Mouse (Mus musculus) intestine, embryonic 15.5 days (tissue): ENCODE measurements at regions not wholly inside any gene's neighbourhood (a gene's known extent, or its start where the extent isn't known, plus 50 kb on each side); places are given as distances from the start of the nearest gene placed in this dataset.

ENCODE experiments used
- ATAC-seq: fragments of 200-750 bp; cut with Nextera tagmentation; 2 replicates; pipeline ENCODE4 v1.8.0; 2017; ENCODE audit warnings: moderate TSS enrichment, moderate library complexity
- H3K27ac ChIP-seq: fragments of 300-500 bp; sonication (generic); 2 replicates; pipeline ENCODE4 v1.5.1; 2015; ENCODE audit warnings: mild to moderate bottlenecking, inconsistent platforms
- H3K27me3 ChIP-seq: fragments of 300-500 bp; sonication (generic); replicated peaks from 2 replicates; pipeline ENCODE4 v1.6.1; 2015; ENCODE audit warnings: inconsistent platforms
- H3K36me3 ChIP-seq: fragments of 300-500 bp; sonication (generic); 2 replicates; pipeline ENCODE4 v1.6.1; 2015; ENCODE audit warnings: inconsistent platforms
- H3K4me1 ChIP-seq: fragments of 300-500 bp; sonication (generic); replicated peaks from 2 replicates; pipeline ENCODE4 v1.6.1; 2015; ENCODE audit warnings: inconsistent platforms
- H3K4me2 ChIP-seq: fragments of 300-500 bp; sonication (generic); replicated peaks from 2 replicates; pipeline ENCODE4 v1.6.1; 2015; ENCODE audit warnings: mild to moderate bottlenecking, inconsistent platforms
- H3K4me3 ChIP-seq: fragments of 300-500 bp; sonication (generic); replicated peaks from 2 replicates; pipeline ENCODE4 v1.5.1; 2015; ENCODE audit warnings: inconsistent platforms
- H3K9ac ChIP-seq: fragments of 300-500 bp; sonication (generic); 2 replicates; pipeline ENCODE4 v1.6.1; 2015; ENCODE audit warnings: inconsistent platforms
- H3K9me3 ChIP-seq: fragments of 300-500 bp; sonication (generic); 2 replicates; pipeline ENCODE4 v1.6.1; 2016; ENCODE audit warnings: inconsistent platforms
- WGBS: fragments of 180-500 bp; shearing (Covaris S2); methylation state at CpG from one replicate; pipeline ENCODE4 v1.1.7; 2015; 5-methylcytosine and 5-hydroxymethylcytosine counted together

- Histone ChIP-seq H3K4me3 (no peak overlapping the region), H3K9ac (no peak overlapping the region), H3K27me3 (no peaks in the 10 kb centered on the region), H3K36me3 (no peaks in the 10 kb centered on the region), H3K27ac (no peak overlapping the region), H3K4me2 (no peak overlapping the region), H3K4me1 (no peaks in the 10 kb centered on the region), H3K9me3 (no peaks in the 10 kb centered on the region)
- 79% methylated on average over 6 of the region's 6 CpGs for WGBS
- no peak for ATAC-seq
These were observed 82.1 kb upstream of the Tnp1 start for GRCm38 (mm10) chr1:73097645-73098440.

GRCm38 (mm10) chr1:73089636-73090035 is 73.9 kb upstream of the Tnp1 start:
- Histone ChIP-seq H3K4me1 (0 out of 2 replicates have a peak, but pooled peaks cover 4% of the 10 kb centered on the region), H3K27ac (no peak overlapping the region), H3K27me3 (no peaks in the 10 kb centered on the region), H3K4me3 (no peak overlapping the region), H3K36me3 (no peaks in the 10 kb centered on the region), H3K4me2 (no peak overlapping the region), H3K9ac (no peak overlapping the region), H3K9me3 (no peaks in the 10 kb centered on the region)
- ATAC-seq = no peak
- WGBS = 23% methylated on average over 3 of the region's 3 CpGs

GRCm38 (mm10) chr1:73088494-73088893 is 72.8 kb upstream of the Tnp1 start:
- Histone ChIP-seq H3K4me1 (0 out of 2 replicates have a peak, but pooled peaks cover 4% of the 10 kb centered on the region), H3K9me3 (no peaks in the 10 kb centered on the region), H3K36me3 (no peaks in the 10 kb centered on the region), H3K4me2 (no peak overlapping the region), H3K9ac (no peak overlapping the region), H3K27ac (no peak overlapping the region), H3K4me3 (no peak overlapping the region), H3K27me3 (no peaks in the 10 kb centered on the region)
- ATAC-seq = no peak
- WGBS = 29% methylated on average over 2 of the region's 2 CpGs

- Histone ChIP-seq H3K9me3 (no peaks in the 10 kb centered on the region), H3K9ac (no peak overlapping the region), H3K4me1 (0 out of 2 replicates have a peak, but pooled peaks cover 4% of the 10 kb centered on the region), H3K27me3 (no peaks in the 10 kb centered on the region), H3K4me3 (no peak overlapping the region), H3K36me3 (no peaks in the 10 kb centered on the region), H3K27ac (no peak overlapping the region), H3K4me2 (no peak overlapping the region)
- 34% methylated on average over 2 of the region's 2 CpGs for WGBS
- no peak for ATAC-seq
These were observed 69.2 kb upstream of the Tnp1 start for GRCm38 (mm10) chr1:73084946-73085345.

GRCm38 (mm10) chr1:73083396-73083795 is 67.7 kb upstream of the Tnp1 start:
- ATAC-seq = no peak
- WGBS = 64% methylated on average over 3 of the region's 3 CpGs
- H3K4me2 ChIP-seq = no peak overlapping the region
- no peaks in the 10 kb centered on the region for H3K27me3 ChIP-seq
- no peaks in the 10 kb centered on the region for H3K4me1 ChIP-seq
- no peaks in the 10 kb centered on the region for H3K9me3 ChIP-seq
- H3K27ac ChIP-seq = no peak overlapping the region
- no peak overlapping the region for H3K4me3 ChIP-seq
- no peak overlapping the region for H3K9ac ChIP-seq
- no peaks in the 10 kb centered on the region for H3K36me3 ChIP-seq

- Histone ChIP-seq H3K4me2 (no peak overlapping the region), H3K4me3 (no peak overlapping the region), H3K4me1 (no peaks in the 10 kb centered on the region), H3K27ac (no peak overlapping the region), H3K36me3 (no peaks in the 10 kb centered on the region), H3K9me3 (no peaks in the 10 kb centered on the region), H3K27me3 (no peaks in the 10 kb centered on the region), H3K9ac (no peak overlapping the region)
- ATAC-seq = no peak
- WGBS = 77% methylated on average over 2 of the region's 2 CpGs
These were observed 63.8 kb upstream of the Tnp1 start for GRCm38 (mm10) chr1:73079518-73079917.

- ATAC-seq = no peak
- Histone ChIP-seq H3K4me1 (no peaks in the 10 kb centered on the region), H3K27ac (no peak overlapping the region), H3K27me3 (no peaks in the 10 kb centered on the region), H3K4me2 (no peak overlapping the region), H3K9me3 (no peaks in the 10 kb centered on the region), H3K9ac (no peak overlapping the region), H3K4me3 (no peak overlapping the region), H3K36me3 (no peaks in the 10 kb centered on the region)
- 89% methylated on average over 4 of the region's 4 CpGs for WGBS
These were observed 61.4 kb upstream of the Tnp1 start for GRCm38 (mm10) chr1:73077156-73077555.

GRCm38 (mm10) chr1:73075699-73076373 is 60.1 kb upstream of the Tnp1 start:
- ATAC-seq = no peak
- Histone ChIP-seq H3K4me2 (no peak overlapping the region), H3K9me3 (no peaks in the 10 kb centered on the region), H3K4me1 (no peaks in the 10 kb centered on the region), H3K4me3 (no peak overlapping the region), H3K9ac (no peak overlapping the region), H3K36me3 (no peaks in the 10 kb centered on the region), H3K27ac (no peak overlapping the region), H3K27me3 (no peaks in the 10 kb centered on the region)
- WGBS = 88% methylated on average over 6 of the region's 6 CpGs

GRCm38 (mm10) chr1:73075159-73075558 is 59.5 kb upstream of the Tnp1 start:
- no peak overlapping the region for H3K4me2 ChIP-seq
- ATAC-seq = no peak
- H3K4me1 ChIP-seq = no peaks in the 10 kb centered on the region
- WGBS = 68% methylated on average over 2 of the region's 2 CpGs
- no peaks in the 10 kb centered on the region for H3K9me3 ChIP-seq
- no peaks in the 10 kb centered on the region for H3K27me3 ChIP-seq
- no peak overlapping the region for H3K9ac ChIP-seq
- no peak overlapping the region for H3K4me3 ChIP-seq
- H3K27ac ChIP-seq = no peak overlapping the region
- H3K36me3 ChIP-seq = no peaks in the 10 kb centered on the region

- no peaks in the 10 kb centered on the region for H3K9me3 ChIP-seq
- no peak overlapping the region for H3K4me2 ChIP-seq
- no peaks in the 10 kb centered on the region for H3K27me3 ChIP-seq
- H3K4me3 ChIP-seq = no peak overlapping the region
- no peaks in the 10 kb centered on the region for H3K4me1 ChIP-seq
- H3K36me3 ChIP-seq = no peaks in the 10 kb centered on the region
- 83% methylated on average over 3 of the region's 3 CpGs for WGBS
- no peak overlapping the region for H3K9ac ChIP-seq
- no peak for ATAC-seq
- H3K27ac ChIP-seq = no peak overlapping the region
These were observed 58.8 kb upstream of the Tnp1 start for GRCm38 (mm10) chr1:73074525-73074924.

- Histone ChIP-seq H3K4me3 (no peak overlapping the region), H3K9me3 (no peaks in the 10 kb centered on the region), H3K9ac (no peak overlapping the region), H3K36me3 (no peaks in the 10 kb centered on the region), H3K27me3 (no peaks in the 10 kb centered on the region), H3K27ac (no peak overlapping the region), H3K4me1 (no peaks in the 10 kb centered on the region), H3K4me2 (no peak overlapping the region)
- peak; percentile 53; the same call in 1 of the 2 replicates for ATAC-seq
- whole genome bisulfite sequencing = 44% methylated on average over 5 of the region's 5 CpGs
These were observed 56.7 kb upstream of the Tnp1 start for GRCm38 (mm10) chr1:73072237-73072904.

- H3K4me3 ChIP-seq = no peak overlapping the region
- no peak overlapping the region for H3K9ac ChIP-seq
- H3K27ac ChIP-seq = no peak overlapping the region
- ATAC-seq = no peak
- H3K9me3 ChIP-seq = no peaks in the 10 kb centered on the region
- WGBS = 52% methylated on average over 2 of the region's 2 CpGs
- no peaks in the 10 kb centered on the region for H3K36me3 ChIP-seq
- H3K4me1 ChIP-seq = no peaks in the 10 kb centered on the region
- no peak overlapping the region for H3K4me2 ChIP-seq
- no peaks in the 10 kb centered on the region for H3K27me3 ChIP-seq
These were observed 54.4 kb upstream of the Tnp1 start for GRCm38 (mm10) chr1:73070126-73070525.
